Mouse (Mus musculus): Measurements from ENCODE around the gene Tmem82. TPM values are rescaled to one million over a fixed set of nuclear protein-coding genes. Genes with fewer than 3 reads are reported as not detected.

The Tmem82 gene
- total RNA-seq, 2 experiments from 2014 or later, result not detected

GRCm38 (mm10) chr4:141641961-141642811 is 23.8 kb upstream of the Tmem82 start:
- 0 out of 2 replicates have a peak, but pooled peaks have one; percentile 21 for ATAC-seq (replicated peaks; ENCODE audit: low FRiP score, poor library complexity, severe bottlenecking)

GRCm38 (mm10) chr4:141641353-141641771 is 22.9 kb upstream of the Tmem82 start:
- ATAC-seq (replicated peaks; ENCODE audit: low FRiP score, poor library complexity, severe bottlenecking), result no peak

- no peak for ATAC-seq (replicated peaks; ENCODE audit: low FRiP score, poor library complexity, severe bottlenecking)
These were observed 21.0 kb upstream of the Tmem82 start for GRCm38 (mm10) chr4:141639474-141639873.

GRCm38 (mm10) chr4:141636693-141637092 is 18.3 kb upstream of the Tmem82 start:
- no peak for ATAC-seq (replicated peaks; ENCODE audit: low FRiP score, poor library complexity, severe bottlenecking)

GRCm38 (mm10) chr4:141635991-141636390 is 17.6 kb upstream of the Tmem82 start:
- ATAC-seq (replicated peaks; ENCODE audit: low FRiP score, poor library complexity, severe bottlenecking), result no peak

- no peak for ATAC-seq (replicated peaks; ENCODE audit: low FRiP score, poor library complexity, severe bottlenecking)
These were observed 13.9 kb upstream of the Tmem82 start for GRCm38 (mm10) chr4:141632111-141632873.

- no peak for ATAC-seq (replicated peaks; ENCODE audit: low FRiP score, poor library complexity, severe bottlenecking)
These were observed 12.8 kb upstream of the Tmem82 start for GRCm38 (mm10) chr4:141631250-141631649.

- ATAC-seq (replicated peaks; ENCODE audit: low FRiP score, poor library complexity, severe bottlenecking), result no peak
These were observed 11.6 kb upstream of the Tmem82 start for GRCm38 (mm10) chr4:141630021-141630420.

- ATAC-seq (replicated peaks; ENCODE audit: low FRiP score, poor library complexity, severe bottlenecking), result no peak
These were observed 10.2 kb upstream of the Tmem82 start for GRCm38 (mm10) chr4:141628661-141629060.

GRCm38 (mm10) chr4:141627502-141627901 is 9.1 kb upstream of the Tmem82 start:
- ATAC-seq (replicated peaks; ENCODE audit: low FRiP score, poor library complexity, severe bottlenecking), result no peak

GRCm38 (mm10) chr4:141625774-141626550 is 7.5 kb upstream of the Tmem82 start:
- ATAC-seq (replicated peaks; ENCODE audit: low FRiP score, poor library complexity, severe bottlenecking), result no peak

GRCm38 (mm10) chr4:141624983-141625773 is 6.7 kb upstream of the Tmem82 start:
- ATAC-seq (replicated peaks; ENCODE audit: low FRiP score, poor library complexity, severe bottlenecking), result no peak

GRCm38 (mm10) chr4:141624134-141624533 is 5.7 kb upstream of the Tmem82 start:
- ATAC-seq (replicated peaks; ENCODE audit: low FRiP score, poor library complexity, severe bottlenecking), result no peak

GRCm38 (mm10) chr4:141623666-141624065 is 5.2 kb upstream of the Tmem82 start, which contains the start of gene Slc25a34:
Slc25a34 (minus strand) TSS chr4:141623821.
- no peak for ATAC-seq (replicated peaks; ENCODE audit: low FRiP score, poor library complexity, severe bottlenecking)

- no peak for ATAC-seq (replicated peaks; ENCODE audit: low FRiP score, poor library complexity, severe bottlenecking)
These were observed 4.6 kb upstream of the Tmem82 start for GRCm38 (mm10) chr4:141623037-141623436.

- ATAC-seq (replicated peaks; ENCODE audit: low FRiP score, poor library complexity, severe bottlenecking), result no peak
These were observed 4.1 kb upstream of the Tmem82 start for GRCm38 (mm10) chr4:141622580-141622979.

- no peak for ATAC-seq (replicated peaks; ENCODE audit: low FRiP score, poor library complexity, severe bottlenecking)
These were observed 3.7 kb upstream of the Tmem82 start for GRCm38 (mm10) chr4:141622091-141622490.

- ATAC-seq (replicated peaks; ENCODE audit: low FRiP score, poor library complexity, severe bottlenecking), result no peak
These were observed 2.9 kb upstream of the Tmem82 start for GRCm38 (mm10) chr4:141621297-141621696.

GRCm38 (mm10) chr4:141619299-141619883 is 958 bp upstream of the Tmem82 start:
- ATAC-seq (replicated peaks; ENCODE audit: low FRiP score, poor library complexity, severe bottlenecking), result no peak

Data from erythroid progenitor cell, adult 5-6 weeks (primary cell).